Mouse (Mus musculus) liver, postnatal 0 days (tissue): ENCODE measurements around the gene Utp20. TPM values are rescaled to one million over a fixed set of nuclear protein-coding genes. Genes with fewer than 3 reads are reported as not detected.

Experiments
- ATAC-seq: fragments of 200-750 bp; cut with Nextera tagmentation; 2 replicates; pipeline ENCODE4 v1.8.0; 2017; ENCODE audit warnings: mild to moderate bottlenecking, moderate library complexity
- DNase-seq: peaks from one replicate; pipeline ENCODE4 v3.0.0-alpha.2; 2016
- H3K27ac ChIP-seq: fragments of 300-500 bp; sonication (generic); 2 replicates; pipeline ENCODE4 v1.5.1; 2014; ENCODE audit warnings: antibody characterized with exemption, moderate library complexity, mild to moderate bottlenecking, low read depth
- H3K27me3 ChIP-seq: fragments of 300-500 bp; sonication (generic); 2 replicates; pipeline ENCODE4 v1.6.1; 2014; ENCODE audit warnings: low read length, control low read depth, mixed read lengths; ENCODE audit not compliant: insufficient read depth
- H3K36me3 ChIP-seq: fragments of 300-500 bp; sonication (generic); replicated peaks from 2 replicates; pipeline ENCODE4 v1.6.1; 2014; ENCODE audit warnings: mild to moderate bottlenecking, control low read depth, low read length, moderate library complexity, mixed read lengths; ENCODE audit not compliant: insufficient read depth
- H3K4me1 ChIP-seq: fragments of 300-500 bp; sonication (generic); 2 replicates; pipeline ENCODE4 v1.6.1; 2014; ENCODE audit warnings: antibody characterized with exemption, mild to moderate bottlenecking, control low read depth; ENCODE audit not compliant: insufficient read depth
- H3K4me2 ChIP-seq: fragments of 300-500 bp; sonication (generic); 2 replicates; pipeline ENCODE4 v1.6.1; 2014; ENCODE audit warnings: low read depth, mild to moderate bottlenecking, low read length, moderate library complexity, mixed read lengths
- H3K4me3 ChIP-seq: fragments of 300-500 bp; sonication (generic); 2 replicates; pipeline ENCODE4 v1.5.1; 2014; ENCODE audit warnings: low read depth, low read length
- H3K9ac ChIP-seq: fragments of 300-500 bp; sonication (generic); replicated peaks from 2 replicates; pipeline ENCODE4 v1.6.1; 2014; ENCODE audit warnings: mild to moderate bottlenecking, moderate library complexity
- H3K9me3 ChIP-seq: fragments of 300-500 bp; sonication (generic); 2 replicates; pipeline ENCODE4 v1.6.1; 2016; ENCODE audit warnings: mild to moderate bottlenecking, control low read depth, low read length, mixed read lengths
- CTCF ChIP-seq: sonication (generic); IDR thresholded peaks from 2 replicates; pipeline ENCODE4 v1.5.1; 2016; ENCODE audit warnings: antibody characterized with exemption, low read depth
- EP300 ChIP-seq: IDR thresholded peaks from 2 replicates; pipeline ENCODE4 v1.6.1; 2016; ENCODE audit warnings: antibody characterized with exemption, low read depth, mild to moderate bottlenecking
- WGBS: fragments of 180-500 bp; shearing (Covaris S2); extraction: QIAGEN DNeasy Blood & Tissue Kit; methylation state at CpG from one replicate; pipeline ENCODE4 v1.1.7; 2014; ENCODE audit not compliant: insufficient replicate concordance; 5-methylcytosine and 5-hydroxymethylcytosine counted together
- polyA plus RNA-seq: library from polyadenylated mRNA; unstranded; fragments of >200 nt; fragmentation: Nextera tagmentation; extraction: Ambion mirVana; gene quantifications from 2 replicates; pipeline ENCODE4 v1.2.1, GENCODE M21; 2015

Gene Utp20
- polyA plus RNA-seq, 1 experiment from 2014 or later: 3.6 TPM

GRCm38 (mm10) chr10:88769676-88770075 lies 56.9 kb downstream of the Utp20 start:
- Histone ChIP-seq H3K27ac (no peak overlapping the region), H3K36me3 (peaks cover 44% of the 10 kb centered on the region), H3K9me3 (no peaks in the 10 kb centered on the region), H3K4me1 (no peaks in the 10 kb centered on the region), H3K4me3 (no peak overlapping the region), H3K9ac (no peak overlapping the region), H3K4me2 (no peak overlapping the region), H3K27me3 (no peaks in the 10 kb centered on the region)
- DNase-seq (no peak), ATAC-seq (no peak)
- 89% methylated on average over 7 of the region's 7 CpGs for WGBS
- TF ChIP-seq CTCF (no peak), EP300 (no peak)

- 50% methylated on average over 5 of the region's 5 CpGs for WGBS
- H3K4me3 ChIP-seq: no peak overlapping the region
- no peaks in the 10 kb centered on the region for H3K4me1 ChIP-seq
- ATAC-seq: no peak
- H3K4me2 ChIP-seq: no peak overlapping the region
- H3K9me3 ChIP-seq: no peaks in the 10 kb centered on the region
- H3K27me3 ChIP-seq: no peaks in the 10 kb centered on the region
- H3K9ac ChIP-seq: no peak overlapping the region
- no peak for DNase-seq
- TF ChIP-seq CTCF: no peak
- TF ChIP-seq EP300: no peak
- H3K27ac ChIP-seq: no peak overlapping the region
- H3K36me3 ChIP-seq: peaks cover 46% of the 10 kb centered on the region
Measured at GRCm38 (mm10) chr10:88768961-88769360, 57.6 kb downstream of the Utp20 start.

DNA sequence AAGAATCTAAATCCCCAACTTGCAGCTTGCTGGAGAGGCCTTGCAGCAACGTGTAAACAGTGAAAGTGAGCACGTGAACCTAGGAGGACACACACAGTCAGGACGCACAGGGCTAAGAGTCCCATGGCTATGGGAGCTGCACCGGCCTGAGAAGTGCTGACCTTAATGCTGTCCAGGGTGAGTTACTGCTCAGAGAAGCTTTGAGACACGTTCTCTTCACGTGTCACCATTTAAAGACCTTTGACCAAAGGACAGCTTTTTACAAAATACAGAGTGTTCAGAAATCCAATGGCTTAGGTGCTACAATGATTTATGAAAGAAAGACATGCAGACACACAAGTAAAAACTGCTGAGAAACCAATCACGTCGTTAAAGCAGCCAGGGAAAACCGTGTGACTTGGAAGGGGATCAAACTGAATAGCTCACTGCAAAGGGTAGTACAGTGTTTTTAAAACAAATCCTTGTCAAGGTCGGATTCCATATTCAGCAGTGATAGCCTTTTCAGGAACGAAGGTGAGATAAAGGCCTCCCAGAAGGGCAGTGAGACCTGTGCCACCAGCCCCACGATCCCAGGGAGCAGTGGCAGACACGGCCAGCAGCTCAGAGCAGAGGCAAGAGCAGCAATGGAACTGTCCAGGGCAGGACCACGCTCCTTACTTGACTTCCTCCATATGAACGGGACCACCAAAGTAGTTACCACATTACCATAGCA lies 61.0 kb downstream of the Utp20 start:
- DNase-seq (no peak), ATAC-seq (no peak)
- whole genome bisulfite sequencing: 82% methylated on average over 15 of the region's 15 CpGs
- Histone ChIP-seq H3K9me3 (no peaks in the 10 kb centered on the region), H3K4me1 (no peaks in the 10 kb centered on the region), H3K4me3 (no peak overlapping the region), H3K27me3 (no peaks in the 10 kb centered on the region), H3K36me3 (peaks cover 49% of the 10 kb centered on the region), H3K9ac (no peak overlapping the region), H3K27ac (no peak overlapping the region), H3K4me2 (no peak overlapping the region)
- TF ChIP-seq CTCF (no peak), EP300 (no peak)

GRCm38 (mm10) chr10:88761524-88762212 lies 64.9 kb downstream of the Utp20 start:
- no peak overlapping the region for H3K4me2 ChIP-seq
- 91% methylated on average over 13 of the region's 13 CpGs for WGBS
- DNase-seq (no peak), ATAC-seq (no peak)
- no peaks in the 10 kb centered on the region for H3K4me1 ChIP-seq
- no peak overlapping the region for H3K4me3 ChIP-seq
- H3K36me3 ChIP-seq: peaks cover 49% of the 10 kb centered on the region
- no peak for TF ChIP-seq EP300
- no peak for TF ChIP-seq CTCF
- H3K9ac ChIP-seq: no peak overlapping the region
- no peaks in the 10 kb centered on the region for H3K9me3 ChIP-seq
- no peaks in the 10 kb centered on the region for H3K27me3 ChIP-seq
- H3K27ac ChIP-seq: no peak overlapping the region

DNA sequence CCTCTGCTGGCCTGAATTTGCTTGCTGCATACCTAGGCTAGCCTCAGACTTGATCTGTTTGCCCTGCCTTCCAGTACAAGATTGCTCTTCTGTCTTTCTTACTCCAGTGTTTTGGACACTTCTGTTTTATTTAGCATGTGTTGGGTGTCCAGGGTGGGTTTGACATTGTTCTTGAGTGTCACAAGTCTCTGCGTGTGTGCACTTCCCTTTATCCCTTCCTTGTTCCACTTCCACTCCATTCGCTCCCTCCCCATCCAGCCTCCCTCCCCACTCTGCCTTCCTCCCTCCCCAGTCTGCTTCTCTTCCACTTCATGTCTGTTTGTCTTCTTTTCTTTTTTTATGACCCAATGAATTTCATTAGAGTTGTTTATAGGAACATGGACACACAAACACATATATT lies 85.2 kb downstream of the Utp20 start:
- H3K27me3 ChIP-seq: no peaks in the 10 kb centered on the region
- no peak overlapping the region for H3K4me3 ChIP-seq
- no peak for TF ChIP-seq EP300
- no peak for TF ChIP-seq CTCF
- DNase-seq (no peak), ATAC-seq (no peak)
- no peak overlapping the region for H3K4me2 ChIP-seq
- no peaks in the 10 kb centered on the region for H3K4me1 ChIP-seq
- H3K9me3 ChIP-seq: no peaks in the 10 kb centered on the region
- H3K9ac ChIP-seq: no peak overlapping the region
- WGBS: 67% methylated on average over 2 of the region's 2 CpGs
- H3K27ac ChIP-seq: no peak overlapping the region
- peaks cover 49% of the 10 kb centered on the region for H3K36me3 ChIP-seq

DNA sequence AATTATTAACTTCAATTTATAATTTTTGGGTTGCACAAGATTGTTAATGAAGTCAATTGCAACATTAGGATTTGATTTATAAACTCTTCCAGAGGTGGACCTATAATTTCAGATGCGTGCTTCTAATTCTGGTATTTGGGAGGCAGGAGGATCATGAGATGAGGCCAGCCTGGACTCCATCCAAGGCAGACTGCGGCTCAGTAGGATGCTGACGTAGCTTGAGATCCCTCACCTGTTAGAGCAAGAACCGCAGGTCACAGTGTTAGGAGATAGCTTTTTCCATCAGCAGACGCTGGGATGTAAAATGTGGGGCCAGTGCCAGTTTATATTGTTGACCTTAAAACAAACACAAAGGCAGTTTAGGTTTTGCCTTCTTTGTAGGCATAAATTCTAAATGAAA lies 85.8 kb downstream of the Utp20 start:
- H3K4me3 ChIP-seq: no peak overlapping the region
- no peaks in the 10 kb centered on the region for H3K4me1 ChIP-seq
- DNase-seq (no peak), ATAC-seq (no peak)
- H3K9me3 ChIP-seq: no peaks in the 10 kb centered on the region
- H3K27me3 ChIP-seq: no peaks in the 10 kb centered on the region
- no peak for TF ChIP-seq EP300
- no peak for TF ChIP-seq CTCF
- peaks cover 53% of the 10 kb centered on the region for H3K36me3 ChIP-seq
- WGBS: 87% methylated on average over 5 of the region's 5 CpGs
- H3K27ac ChIP-seq: no peak overlapping the region
- H3K9ac ChIP-seq: no peak overlapping the region
- H3K4me2 ChIP-seq: no peak overlapping the region
